Mouse (Mus musculus): ENCODE results near the gene Kcnh1. TPM values are rescaled to one million over a fixed set of nuclear protein-coding genes. Genes with fewer than 3 reads are reported as not detected.

The Kcnh1 gene
- polyA plus RNA-seq, 1 experiment from 2014 or later: 0.40 TPM

- H3K9ac ChIP-seq (ENCODE audit: low read depth, low read length): no peak overlapping the region
- H3K27ac ChIP-seq (ENCODE audit: low read depth, low read length): no peak overlapping the region
- H3K9me3 ChIP-seq (ENCODE audit: control insufficient read depth, low read length): no peaks in the 10 kb centered on the region
- H3K4me2 ChIP-seq (replicated peaks; ENCODE audit: low read depth, low read length): no peak overlapping the region
- ATAC-seq (ENCODE audit: low FRiP score): no peak
- H3K4me1 ChIP-seq (replicated peaks; ENCODE audit: control insufficient read depth, insufficient read depth, low read length): no peaks in the 10 kb centered on the region
- DNase-seq (ENCODE audit: low spot score): no peak
- WGBS: 88% methylated on average over 7 of the region's 7 CpGs
- H3K36me3 ChIP-seq (ENCODE audit: control insufficient read depth, insufficient read depth, low read length): no peaks in the 10 kb centered on the region
- H3K27me3 ChIP-seq (ENCODE audit: control insufficient read depth, insufficient read depth, low read length): no peaks in the 10 kb centered on the region
- H3K4me3 ChIP-seq (ENCODE audit: low read depth, low read length): no peak overlapping the region
Observed at GRCm38 (mm10) chr1:192300417-192300816, 109.8 kb downstream of the Kcnh1 start.

DNA sequence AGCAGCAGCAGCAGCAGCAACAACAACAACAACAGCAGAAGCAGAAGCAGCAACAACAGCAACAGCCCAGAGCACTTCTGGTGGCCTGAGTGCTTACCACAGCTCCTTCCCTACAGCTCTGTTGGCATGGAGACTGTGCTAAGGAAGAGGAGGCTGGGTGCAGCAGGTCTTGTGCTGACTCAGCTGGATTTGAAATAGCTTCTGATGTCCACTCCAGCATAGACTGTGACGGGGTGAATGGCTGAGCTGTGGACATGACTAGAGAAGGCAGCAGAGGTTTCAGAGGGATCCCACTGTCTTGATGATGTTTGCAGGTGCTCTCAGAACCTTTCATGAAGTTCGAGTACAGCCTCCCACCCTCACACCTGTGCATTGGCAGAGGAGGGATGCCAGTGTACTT lies 113.0 kb downstream of the Kcnh1 start:
- H3K9ac ChIP-seq (ENCODE audit: low read depth, low read length): no peak overlapping the region
- no peaks in the 10 kb centered on the region for H3K36me3 ChIP-seq (ENCODE audit: control insufficient read depth, insufficient read depth, low read length)
- H3K27ac ChIP-seq (ENCODE audit: low read depth, low read length): no peak overlapping the region
- no peaks in the 10 kb centered on the region for H3K4me1 ChIP-seq (replicated peaks; ENCODE audit: control insufficient read depth, insufficient read depth, low read length)
- no peaks in the 10 kb centered on the region for H3K9me3 ChIP-seq (ENCODE audit: control insufficient read depth, low read length)
- no peaks in the 10 kb centered on the region for H3K27me3 ChIP-seq (ENCODE audit: control insufficient read depth, insufficient read depth, low read length)
- no peak overlapping the region for H3K4me2 ChIP-seq (replicated peaks; ENCODE audit: low read depth, low read length)
- 65% methylated on average over 2 of the region's 2 CpGs for WGBS
- H3K4me3 ChIP-seq (ENCODE audit: low read depth, low read length): no peak overlapping the region
- ATAC-seq (ENCODE audit: low FRiP score): no peak
- no peak for DNase-seq (ENCODE audit: low spot score)

DNA sequence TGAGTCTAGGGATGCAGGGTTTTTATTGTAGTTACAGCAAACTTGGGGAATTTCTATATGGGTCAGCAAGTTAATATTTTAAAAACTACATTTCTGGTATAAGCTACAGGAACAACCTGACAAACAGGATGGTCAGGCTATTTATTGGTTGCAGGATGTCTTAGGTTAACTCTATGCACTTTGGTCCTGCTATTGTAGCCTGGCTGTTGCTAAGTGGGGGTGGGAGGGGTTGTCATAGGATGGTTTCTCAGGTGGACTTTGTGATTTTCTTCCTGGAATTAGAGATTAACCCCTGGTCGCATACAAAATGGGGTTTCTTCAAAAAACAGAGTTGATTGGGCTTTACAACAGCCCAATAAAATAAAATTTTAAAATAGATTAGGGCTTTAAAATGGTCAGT lies 114.6 kb downstream of the Kcnh1 start:
- ATAC-seq (ENCODE audit: low FRiP score) (no peak), DNase-seq (ENCODE audit: low spot score) (no peak)
- 82% methylated on average over 1 of the region's 1 CpGs for WGBS
- no peaks in the 10 kb centered on the region for H3K4me1 ChIP-seq (replicated peaks; ENCODE audit: control insufficient read depth, insufficient read depth, low read length)
- no peaks in the 10 kb centered on the region for H3K27me3 ChIP-seq (ENCODE audit: control insufficient read depth, insufficient read depth, low read length)
- H3K27ac ChIP-seq (ENCODE audit: low read depth, low read length): no peak overlapping the region
- H3K9me3 ChIP-seq (ENCODE audit: control insufficient read depth, low read length): no peaks in the 10 kb centered on the region
- no peaks in the 10 kb centered on the region for H3K36me3 ChIP-seq (ENCODE audit: control insufficient read depth, insufficient read depth, low read length)
- no peak overlapping the region for H3K4me3 ChIP-seq (ENCODE audit: low read depth, low read length)
- no peak overlapping the region for H3K4me2 ChIP-seq (replicated peaks; ENCODE audit: low read depth, low read length)
- no peak overlapping the region for H3K9ac ChIP-seq (ENCODE audit: low read depth, low read length)

DNA sequence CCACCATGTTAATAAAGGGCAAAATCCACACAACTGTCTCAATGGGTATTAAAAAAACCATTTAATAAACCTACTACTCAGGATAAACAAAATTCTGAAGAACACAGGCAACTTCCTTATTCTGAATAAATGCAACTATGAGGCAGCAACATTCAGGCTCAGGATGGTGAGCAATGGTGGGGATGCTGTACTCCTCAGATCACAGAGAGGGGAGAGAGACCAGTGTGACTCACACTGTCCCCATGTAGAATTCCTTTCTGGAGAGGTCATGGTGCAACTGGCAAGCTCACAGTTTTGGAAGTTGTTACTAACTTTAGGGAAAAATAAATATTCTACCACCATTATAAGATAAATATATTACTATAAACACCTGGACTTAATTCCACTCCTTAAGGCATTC lies 116.5 kb downstream of the Kcnh1 start:
- no peaks in the 10 kb centered on the region for H3K36me3 ChIP-seq (ENCODE audit: control insufficient read depth, insufficient read depth, low read length)
- no peaks in the 10 kb centered on the region for H3K9me3 ChIP-seq (ENCODE audit: control insufficient read depth, low read length)
- H3K9ac ChIP-seq (ENCODE audit: low read depth, low read length): no peak overlapping the region
- ATAC-seq (ENCODE audit: low FRiP score) (no peak), DNase-seq (ENCODE audit: low spot score) (no peak)
- no peak overlapping the region for H3K27ac ChIP-seq (ENCODE audit: low read depth, low read length)
- H3K4me2 ChIP-seq (replicated peaks; ENCODE audit: low read depth, low read length): no peak overlapping the region
- no peak overlapping the region for H3K4me3 ChIP-seq (ENCODE audit: low read depth, low read length)
- H3K4me1 ChIP-seq (replicated peaks; ENCODE audit: control insufficient read depth, insufficient read depth, low read length): no peaks in the 10 kb centered on the region
- H3K27me3 ChIP-seq (ENCODE audit: control insufficient read depth, insufficient read depth, low read length): no peaks in the 10 kb centered on the region

GRCm38 (mm10) chr1:192311298-192311697 lies 120.7 kb downstream of the Kcnh1 start:
- Histone ChIP-seq H3K4me1 (replicated peaks; ENCODE audit: control insufficient read depth, insufficient read depth, low read length) (no peaks in the 10 kb centered on the region), H3K4me2 (replicated peaks; ENCODE audit: low read depth, low read length) (no peak overlapping the region), H3K4me3 (ENCODE audit: low read depth, low read length) (no peak overlapping the region), H3K9ac (ENCODE audit: low read depth, low read length) (no peak overlapping the region), H3K9me3 (ENCODE audit: control insufficient read depth, low read length) (no peaks in the 10 kb centered on the region), H3K27me3 (ENCODE audit: control insufficient read depth, insufficient read depth, low read length) (no peaks in the 10 kb centered on the region), H3K36me3 (ENCODE audit: control insufficient read depth, insufficient read depth, low read length) (no peaks in the 10 kb centered on the region), H3K27ac (ENCODE audit: low read depth, low read length) (no peak overlapping the region)
- no peak for ATAC-seq (ENCODE audit: low FRiP score)
- no peak for DNase-seq (ENCODE audit: low spot score)

- DNase-seq (ENCODE audit: low spot score): no peak
- H3K4me2 ChIP-seq (replicated peaks; ENCODE audit: low read depth, low read length): no peak overlapping the region
- no peak overlapping the region for H3K27ac ChIP-seq (ENCODE audit: low read depth, low read length)
- 90% methylated on average over 6 of the region's 6 CpGs for WGBS
- H3K27me3 ChIP-seq (ENCODE audit: control insufficient read depth, insufficient read depth, low read length): no peaks in the 10 kb centered on the region
- ATAC-seq (ENCODE audit: low FRiP score): no peak
- no peak overlapping the region for H3K4me3 ChIP-seq (ENCODE audit: low read depth, low read length)
- no peak overlapping the region for H3K9ac ChIP-seq (ENCODE audit: low read depth, low read length)
- no peaks in the 10 kb centered on the region for H3K9me3 ChIP-seq (ENCODE audit: control insufficient read depth, low read length)
- no peaks in the 10 kb centered on the region for H3K36me3 ChIP-seq (ENCODE audit: control insufficient read depth, insufficient read depth, low read length)
- H3K4me1 ChIP-seq (replicated peaks; ENCODE audit: control insufficient read depth, insufficient read depth, low read length): no peaks in the 10 kb centered on the region
Observed at GRCm38 (mm10) chr1:192311851-192312438, 121.4 kb downstream of the Kcnh1 start.

GRCm38 (mm10) chr1:192312446-192312845 lies 121.9 kb downstream of the Kcnh1 start:
- H3K4me2 ChIP-seq (replicated peaks; ENCODE audit: low read depth, low read length): no peak overlapping the region
- H3K9me3 ChIP-seq (ENCODE audit: control insufficient read depth, low read length): no peaks in the 10 kb centered on the region
- DNase-seq (ENCODE audit: low spot score) (no peak), ATAC-seq (ENCODE audit: low FRiP score) (no peak)
- no peaks in the 10 kb centered on the region for H3K27me3 ChIP-seq (ENCODE audit: control insufficient read depth, insufficient read depth, low read length)
- H3K27ac ChIP-seq (ENCODE audit: low read depth, low read length): no peak overlapping the region
- H3K4me3 ChIP-seq (ENCODE audit: low read depth, low read length): no peak overlapping the region
- no peaks in the 10 kb centered on the region for H3K36me3 ChIP-seq (ENCODE audit: control insufficient read depth, insufficient read depth, low read length)
- WGBS: 45% methylated on average over 4 of the region's 4 CpGs
- no peak overlapping the region for H3K9ac ChIP-seq (ENCODE audit: low read depth, low read length)
- H3K4me1 ChIP-seq (replicated peaks; ENCODE audit: control insufficient read depth, insufficient read depth, low read length): no peaks in the 10 kb centered on the region

GRCm38 (mm10) chr1:192312998-192313397 lies 122.4 kb downstream of the Kcnh1 start:
- Histone ChIP-seq H3K9ac (ENCODE audit: low read depth, low read length) (no peak overlapping the region), H3K4me1 (replicated peaks; ENCODE audit: control insufficient read depth, insufficient read depth, low read length) (no peaks in the 10 kb centered on the region), H3K36me3 (ENCODE audit: control insufficient read depth, insufficient read depth, low read length) (no peaks in the 10 kb centered on the region), H3K9me3 (ENCODE audit: control insufficient read depth, low read length) (no peaks in the 10 kb centered on the region), H3K27me3 (ENCODE audit: control insufficient read depth, insufficient read depth, low read length) (no peaks in the 10 kb centered on the region), H3K4me3 (ENCODE audit: low read depth, low read length) (no peak overlapping the region), H3K4me2 (replicated peaks; ENCODE audit: low read depth, low read length) (no peak overlapping the region), H3K27ac (ENCODE audit: low read depth, low read length) (no peak overlapping the region)
- DNase-seq (ENCODE audit: low spot score) (no peak), ATAC-seq (ENCODE audit: low FRiP score) (no peak)
- WGBS: 55% methylated on average over 4 of the region's 4 CpGs

DNA sequence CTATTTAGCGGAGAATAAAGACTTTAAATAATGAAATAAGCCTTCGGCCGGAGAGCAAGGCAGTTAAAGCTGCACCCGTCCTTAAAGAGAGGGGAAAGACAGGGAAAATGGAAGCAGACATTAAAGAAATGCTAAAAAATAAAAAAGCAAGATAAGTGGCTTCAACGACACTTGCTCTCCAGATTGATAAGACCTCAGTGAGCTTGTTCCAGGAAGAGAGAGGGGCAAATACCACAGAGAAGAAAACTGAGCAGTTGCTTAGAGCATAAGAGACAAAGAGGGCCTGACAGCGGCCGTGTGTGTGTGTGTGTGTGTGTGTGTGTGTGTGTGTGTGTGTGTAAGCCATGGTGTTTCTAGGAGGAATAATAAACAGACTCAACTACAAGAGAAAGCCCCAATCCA lies 123.0 kb downstream of the Kcnh1 start:
- WGBS: 62% methylated on average over 7 of the region's 7 CpGs
- Histone ChIP-seq H3K27me3 (ENCODE audit: control insufficient read depth, insufficient read depth, low read length) (no peaks in the 10 kb centered on the region), H3K36me3 (ENCODE audit: control insufficient read depth, insufficient read depth, low read length) (no peaks in the 10 kb centered on the region), H3K9ac (ENCODE audit: low read depth, low read length) (no peak overlapping the region), H3K27ac (ENCODE audit: low read depth, low read length) (no peak overlapping the region), H3K4me2 (replicated peaks; ENCODE audit: low read depth, low read length) (no peak overlapping the region), H3K4me3 (ENCODE audit: low read depth, low read length) (no peak overlapping the region), H3K4me1 (replicated peaks; ENCODE audit: control insufficient read depth, insufficient read depth, low read length) (no peaks in the 10 kb centered on the region), H3K9me3 (ENCODE audit: control insufficient read depth, low read length) (no peaks in the 10 kb centered on the region)
- DNase-seq (ENCODE audit: low spot score) (no peak), ATAC-seq (ENCODE audit: low FRiP score) (no peak)

All from hindbrain, embryonic 11.5 days (tissue).